Mouse (Mus musculus): ENCODE measurements at regions not wholly inside any gene's neighbourhood (a gene's known extent, or its start where the extent isn't known, plus 50 kb on each side); places are given as distances from the start of the nearest gene placed in this dataset.

GRCm38 (mm10) chr4:30809798-30810197, 1154.1 kb upstream of the Map3k7 start:
- TF ChIP-seq EP300 (IDR thresholded peaks at IDR 0.05; ENCODE audit: low read depth in 1 of 2, low read length in 2 of 2): no peak
- TF ChIP-seq POLR2A (IDR thresholded peaks at IDR 0.05; ENCODE audit: control insufficient read depth in 1 of 2, insufficient read depth in 1 of 2, low read depth in 1 of 2, low read length in 2 of 2, poor library complexity in 1 of 2): no peak
- TF ChIP-seq MAX (IDR thresholded peaks at IDR 0.05; ENCODE audit: low read length): no peak
- TF ChIP-seq CTCF (IDR thresholded peaks at IDR 0.05 in 2 of 3, conservative IDR thresholded peaks at IDR 0.05 in 1 of 3; ENCODE audit: control insufficient read depth in 1 of 3, insufficient read depth in 1 of 3, low read depth in 2 of 3, low read length in 3 of 3, poor library complexity in 1 of 3, severe bottlenecking in 1 of 3): no peak
- TF ChIP-seq GABPA (IDR thresholded peaks at IDR 0.05; ENCODE audit: low read depth, low read length): no peak
- TF ChIP-seq KAT2A (conservative IDR thresholded peaks at IDR 0.05; ENCODE audit: low read depth, low read length): no peak

Data from MEL (cell line).